Mouse (Mus musculus) limb, embryonic 15.5 days (tissue): ENCODE data around the gene Aloxe3. TPM values are rescaled to one million over a fixed set of nuclear protein-coding genes. Genes with fewer than 3 reads are reported as not detected.

Experiments used
- ATAC-seq: fragments of 200-750 bp; cut with Nextera tagmentation; 2 replicates; pipeline ENCODE4 v1.8.0; 2017; ENCODE audit warnings: low read depth, moderate TSS enrichment; ENCODE audit not compliant: insufficient number of reproducible peaks, low FRiP score, low TSS enrichment
- H3K27ac ChIP-seq: fragments of 300-500 bp; sonication (generic); 2 replicates; pipeline ENCODE4 v1.5.1; 2015; ENCODE audit warnings: moderate library complexity, mild to moderate bottlenecking, inconsistent platforms
- H3K27me3 ChIP-seq: fragments of 300-500 bp; sonication (generic); 2 replicates; pipeline ENCODE4 v1.6.1; 2015; ENCODE audit warnings: inconsistent platforms
- H3K36me3 ChIP-seq: fragments of 300-500 bp; sonication (generic); 2 replicates; pipeline ENCODE4 v1.6.1; 2015; ENCODE audit warnings: inconsistent platforms
- H3K4me1 ChIP-seq: fragments of 300-500 bp; sonication (generic); 2 replicates; pipeline ENCODE4 v1.6.1; 2015; ENCODE audit warnings: inconsistent platforms
- H3K4me2 ChIP-seq: fragments of 300-500 bp; sonication (generic); 2 replicates; pipeline ENCODE4 v1.6.1; 2015; ENCODE audit warnings: mild to moderate bottlenecking, inconsistent platforms
- H3K4me3 ChIP-seq: fragments of 300-500 bp; sonication (generic); 2 replicates; pipeline ENCODE4 v1.5.1; 2015; ENCODE audit warnings: mild to moderate bottlenecking, inconsistent platforms
- H3K9ac ChIP-seq: fragments of 300-500 bp; sonication (generic); 2 replicates; pipeline ENCODE4 v1.6.1; 2015; ENCODE audit warnings: inconsistent platforms
- H3K9me3 ChIP-seq: fragments of 300-500 bp; sonication (generic); 2 replicates; pipeline ENCODE4 v1.6.1; 2016; ENCODE audit warnings: inconsistent platforms
- WGBS: fragments of 180-500 bp; shearing (Covaris S2); methylation state at CpG from one replicate; pipeline ENCODE4 v1.1.7; 2015; 5-methylcytosine and 5-hydroxymethylcytosine counted together
- polyA plus RNA-seq: library from polyadenylated mRNA; unstranded; fragments of >200 nt; fragmentation: Nextera tagmentation; extraction: Ambion mirVana; gene quantifications from 2 replicates; pipeline ENCODE4 v1.2.1, GENCODE M21; 2015

Aloxe3 gene
- polyA plus RNA-seq, 1 experiment from 2014 or later: 11.7 TPM

DNA sequence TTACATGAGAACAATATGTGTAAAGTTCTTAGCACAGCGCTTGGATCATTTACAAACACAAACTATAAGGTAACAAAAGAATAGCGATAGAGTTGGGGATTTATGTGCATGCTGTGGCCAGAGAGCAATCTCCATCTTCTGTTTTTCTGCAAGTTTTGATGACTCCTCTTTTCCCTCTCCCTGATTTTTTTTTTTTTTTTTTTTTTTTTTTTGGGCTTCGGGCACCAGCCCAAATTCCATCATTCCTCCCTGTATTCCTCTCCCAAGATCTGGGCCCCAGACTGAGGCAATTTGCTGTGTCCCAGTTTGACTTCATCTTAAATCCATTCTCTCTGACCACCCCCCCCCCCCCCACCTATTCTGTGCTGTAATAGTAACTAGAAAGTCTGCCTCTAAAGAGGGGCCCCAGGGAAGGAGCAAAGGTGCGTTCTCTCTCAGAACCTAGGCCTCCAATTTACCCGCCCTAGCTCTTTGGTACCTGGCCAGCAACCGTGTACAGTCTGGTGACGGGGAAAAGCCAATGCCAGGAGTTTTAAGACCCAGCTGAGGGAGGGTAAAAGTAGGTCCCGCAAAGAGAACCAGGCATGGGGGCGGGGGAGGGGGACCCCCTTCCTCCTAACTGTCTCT lies 29.2 kb upstream of the Aloxe3 start:
- peaks cover 23% of the 10 kb centered on the region for H3K36me3 ChIP-seq
- peak overlapping the region; percentile 64 for H3K4me3 ChIP-seq
- peaks cover 58% of the 10 kb centered on the region for H3K4me1 ChIP-seq
- peak; percentile 0; the same call in 1 of the 2 replicates for ATAC-seq
- H3K9ac ChIP-seq: peak overlapping the region; percentile 61
- H3K27ac ChIP-seq: peak overlapping the region; percentile 96
- 6% methylated on average over 9 of the region's 9 CpGs for WGBS
- no peaks in the 10 kb centered on the region for H3K27me3 ChIP-seq
- H3K4me2 ChIP-seq: peak overlapping the region; percentile 90
- H3K9me3 ChIP-seq: no peaks in the 10 kb centered on the region

DNA sequence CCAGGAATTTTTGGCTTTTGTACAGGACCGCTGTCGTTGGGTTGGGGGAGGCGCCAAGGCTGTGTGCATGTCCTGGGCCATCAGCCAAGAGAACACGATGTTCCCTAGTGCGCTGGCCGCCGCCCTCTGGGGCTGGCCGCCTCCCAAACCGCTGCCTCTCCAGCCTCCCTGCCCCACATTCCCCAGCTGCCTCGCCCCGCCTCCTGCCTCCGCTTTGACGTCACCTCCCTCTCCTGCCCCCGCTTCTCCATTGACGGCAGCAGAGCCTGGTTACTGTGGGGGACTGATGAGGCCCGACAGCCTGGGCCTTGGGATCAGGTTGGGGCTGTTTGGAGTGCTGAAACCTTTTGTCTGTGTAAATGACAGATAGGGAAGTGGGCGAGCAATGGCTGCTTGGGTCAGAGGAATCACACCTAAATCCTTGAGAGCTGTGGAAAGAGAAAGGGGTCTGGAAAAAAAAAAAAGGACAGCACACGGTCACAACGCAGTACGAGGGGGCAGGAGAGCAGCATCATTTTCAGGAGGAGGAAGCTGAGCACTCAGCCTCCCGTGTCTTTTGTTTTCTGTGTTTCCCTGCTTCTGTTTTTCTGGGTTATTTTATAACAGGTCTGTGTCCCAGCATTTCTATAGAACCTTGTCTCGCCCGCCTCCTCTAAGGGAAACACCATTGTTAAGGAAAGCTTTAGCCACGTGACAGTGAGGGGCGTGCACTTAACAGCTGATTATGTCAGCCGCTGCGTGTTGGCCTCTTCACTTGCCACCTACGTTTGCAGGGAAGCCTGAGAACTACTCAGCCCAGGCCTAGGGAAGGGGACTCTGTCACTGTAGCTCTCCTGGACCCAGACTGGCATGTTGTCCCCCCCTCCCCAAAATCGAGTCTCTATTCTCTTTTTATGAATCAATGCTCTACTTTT lies 28.5 kb upstream of the Aloxe3 start:
- H3K4me1 ChIP-seq: peaks cover 53% of the 10 kb centered on the region
- peak; percentile 49 for ATAC-seq
- peak overlapping the region; percentile 96 for H3K27ac ChIP-seq
- H3K4me3 ChIP-seq: peak overlapping the region; percentile 64
- peak overlapping the region; percentile 90 for H3K4me2 ChIP-seq
- H3K27me3 ChIP-seq: no peaks in the 10 kb centered on the region
- no peaks in the 10 kb centered on the region for H3K9me3 ChIP-seq
- peaks cover 26% of the 10 kb centered on the region for H3K36me3 ChIP-seq
- WGBS: 2% methylated on average over 29 of the region's 29 CpGs
- H3K9ac ChIP-seq: peak overlapping the region; percentile 41

GRCm38 (mm10) chr11:69098039-69098761 lies 27.5 kb upstream of the Aloxe3 start:
- Histone ChIP-seq H3K9me3 (no peaks in the 10 kb centered on the region), H3K9ac (no peak overlapping the region), H3K36me3 (peaks cover 29% of the 10 kb centered on the region), H3K4me3 (peak overlapping the region; percentile 64), H3K4me2 (peak overlapping the region; percentile 90), H3K27ac (peak overlapping the region; percentile 96), H3K4me1 (peaks cover 53% of the 10 kb centered on the region), H3K27me3 (no peaks in the 10 kb centered on the region)
- ATAC-seq: no peak
- WGBS: 27% methylated on average over 8 of the region's 8 CpGs

DNA sequence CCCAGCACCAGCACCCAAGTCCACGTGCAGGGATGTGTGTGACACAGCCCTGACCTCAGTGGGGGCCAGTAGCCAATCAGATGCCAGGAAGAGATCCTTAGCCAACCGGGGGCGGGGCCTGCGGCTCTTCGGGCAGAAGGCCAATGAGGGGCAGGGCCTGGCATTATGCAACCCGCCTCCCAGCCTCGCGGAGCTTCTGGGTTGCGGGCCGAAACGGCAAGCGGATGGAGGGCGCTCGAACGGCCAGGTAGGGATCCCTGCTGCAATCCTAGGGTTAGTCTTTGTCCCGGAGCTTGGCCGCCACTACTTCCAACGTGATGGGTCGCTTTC lies 27.0 kb upstream of the Aloxe3 start:
- Histone ChIP-seq H3K36me3 (peaks cover 34% of the 10 kb centered on the region), H3K9me3 (no peaks in the 10 kb centered on the region), H3K4me3 (peak overlapping the region; percentile 64), H3K9ac (peak overlapping the region; percentile 68), H3K27ac (peak overlapping the region; percentile 96), H3K4me1 (peaks cover 53% of the 10 kb centered on the region), H3K4me2 (peak overlapping the region; percentile 90), H3K27me3 (no peaks in the 10 kb centered on the region)
- ATAC-seq: no peak
- WGBS: 0% methylated on average over 19 of the region's 19 CpGs

GRCm38 (mm10) chr11:69099177-69099914 lies 26.4 kb upstream of the Aloxe3 start:
- Histone ChIP-seq H3K4me1 (peaks cover 48% of the 10 kb centered on the region), H3K9me3 (no peaks in the 10 kb centered on the region), H3K27ac (peak overlapping the region; percentile 96), H3K27me3 (no peaks in the 10 kb centered on the region), H3K36me3 (peaks cover 40% of the 10 kb centered on the region), H3K9ac (peak overlapping the region; percentile 68), H3K4me2 (peak overlapping the region; percentile 90), H3K4me3 (peak overlapping the region; percentile 64)
- under 1% methylated on average over 22 of the region's 22 CpGs for WGBS
- ATAC-seq: no peak

DNA sequence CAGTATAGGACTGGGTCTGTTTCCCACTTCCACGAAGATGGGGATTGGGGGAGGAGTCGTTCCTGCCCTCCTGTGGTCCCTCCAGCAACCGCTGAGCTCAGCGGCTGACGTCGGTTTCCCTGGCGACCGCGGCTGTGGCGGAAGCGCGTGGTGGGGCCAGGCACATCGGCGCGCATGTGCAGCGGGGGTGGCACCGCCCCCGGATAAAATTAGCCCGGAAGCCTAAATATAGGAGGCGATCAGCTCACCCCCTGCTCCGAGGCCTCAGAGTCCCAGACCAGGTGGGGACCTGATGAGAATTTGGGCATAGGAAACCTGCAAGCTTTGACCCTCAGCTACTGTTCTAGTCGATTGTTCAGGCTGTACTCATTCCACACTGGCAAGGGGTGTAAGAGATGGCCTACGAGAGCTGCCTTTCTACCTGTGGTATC lies 25.8 kb upstream of the Aloxe3 start:
- Histone ChIP-seq H3K27ac (peak overlapping the region; percentile 96), H3K36me3 (peaks cover 46% of the 10 kb centered on the region), H3K27me3 (no peaks in the 10 kb centered on the region), H3K4me2 (peak overlapping the region; percentile 90), H3K9me3 (no peaks in the 10 kb centered on the region), H3K9ac (0 out of 2 replicates have a peak overlapping the region, but pooled peaks have one; percentile 12), H3K4me1 (peaks cover 45% of the 10 kb centered on the region), H3K4me3 (peak overlapping the region; percentile 64)
- under 1% methylated on average over 23 of the region's 23 CpGs for WGBS
- no peak for ATAC-seq

DNA sequence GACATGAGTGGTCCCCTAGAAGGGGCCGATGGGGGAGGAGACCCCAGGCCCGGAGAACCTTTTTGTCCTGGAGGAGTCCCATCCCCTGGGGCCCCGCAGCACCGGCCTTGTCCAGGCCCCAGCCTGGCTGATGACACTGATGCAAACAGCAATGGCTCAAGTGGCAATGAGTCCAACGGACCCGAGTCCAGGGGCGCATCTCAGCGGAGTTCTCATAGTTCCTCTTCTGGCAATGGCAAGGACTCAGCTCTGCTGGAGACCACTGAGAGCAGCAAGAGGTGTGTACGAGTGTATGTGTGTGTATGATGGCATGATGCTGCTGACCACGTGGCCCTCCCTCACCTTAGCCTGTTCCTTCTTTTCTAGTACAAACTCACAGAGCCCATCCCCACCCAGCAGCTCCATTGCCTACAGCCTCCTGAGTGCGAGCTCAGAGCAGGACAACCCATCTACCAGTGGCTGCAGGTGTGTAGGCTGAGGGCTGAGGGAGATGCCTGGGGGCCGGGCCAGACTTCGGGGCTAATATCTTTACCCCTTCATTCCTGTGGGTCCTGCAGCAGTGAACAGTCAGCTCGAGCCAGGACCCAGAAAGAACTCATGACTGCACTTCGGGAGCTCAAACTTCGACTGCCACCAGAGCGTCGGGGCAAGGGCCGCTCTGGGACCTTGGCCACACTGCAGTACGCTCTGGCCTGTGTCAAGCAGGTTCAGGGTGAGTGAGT lies 24.9 kb upstream of the Aloxe3 start:
- Histone ChIP-seq H3K9me3 (no peaks in the 10 kb centered on the region), H3K36me3 (peaks cover 55% of the 10 kb centered on the region), H3K27ac (peak overlapping the region; percentile 96), H3K4me1 (peaks cover 44% of the 10 kb centered on the region), H3K4me2 (peak overlapping the region; percentile 90), H3K9ac (0 out of 2 replicates have a peak overlapping the region, but pooled peaks have one; percentile 0), H3K27me3 (no peaks in the 10 kb centered on the region), H3K4me3 (peak overlapping the region; percentile 64)
- 89% methylated on average over 20 of the region's 20 CpGs for WGBS
- ATAC-seq: no peak

DNA sequence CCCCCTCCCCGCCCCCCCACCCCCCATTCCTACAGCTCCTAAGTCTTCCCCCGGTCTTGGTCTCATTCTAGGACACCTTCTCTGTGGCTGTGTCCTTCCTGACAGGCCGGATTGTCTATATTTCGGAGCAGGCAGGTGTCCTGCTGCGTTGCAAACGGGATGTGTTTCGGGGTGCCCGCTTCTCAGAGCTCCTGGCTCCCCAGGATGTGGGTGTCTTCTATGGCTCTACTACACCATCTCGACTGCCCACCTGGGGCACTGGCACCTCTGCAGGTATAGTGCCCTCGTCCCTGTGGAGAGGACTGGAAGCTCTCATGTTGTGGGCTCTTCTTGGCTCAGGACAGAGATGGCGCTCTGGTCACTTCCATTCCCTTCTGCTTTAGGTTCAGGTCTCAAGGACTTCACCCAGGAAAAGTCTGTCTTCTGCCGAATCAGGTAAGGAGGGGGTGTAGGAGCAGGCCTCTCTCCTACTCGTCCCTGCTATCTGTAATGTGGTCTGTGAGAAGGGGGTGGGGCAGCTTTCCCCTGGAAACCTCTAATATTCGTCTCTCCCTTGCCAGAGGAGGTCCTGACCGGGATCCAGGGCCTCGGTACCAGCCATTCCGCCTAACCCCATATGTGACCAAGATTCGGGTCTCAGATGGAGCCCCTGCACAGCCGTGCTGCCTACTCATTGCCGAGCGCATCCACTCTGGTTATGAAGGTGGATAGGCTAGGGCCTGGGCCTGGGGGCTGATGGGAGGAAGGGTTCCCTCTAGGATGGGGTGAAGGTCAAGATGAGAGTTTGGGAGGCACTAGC lies 23.9 kb upstream of the Aloxe3 start:
- H3K9me3 ChIP-seq: no peaks in the 10 kb centered on the region
- H3K9ac ChIP-seq: no peak overlapping the region
- ATAC-seq: no peak
- H3K36me3 ChIP-seq: peaks cover 65% of the 10 kb centered on the region
- H3K4me3 ChIP-seq: no peak overlapping the region
- H3K4me1 ChIP-seq: peaks cover 39% of the 10 kb centered on the region
- no peak overlapping the region for H3K27ac ChIP-seq
- no peak overlapping the region for H3K4me2 ChIP-seq
- no peaks in the 10 kb centered on the region for H3K27me3 ChIP-seq
- 87% methylated on average over 19 of the region's 21 CpGs for WGBS

DNA sequence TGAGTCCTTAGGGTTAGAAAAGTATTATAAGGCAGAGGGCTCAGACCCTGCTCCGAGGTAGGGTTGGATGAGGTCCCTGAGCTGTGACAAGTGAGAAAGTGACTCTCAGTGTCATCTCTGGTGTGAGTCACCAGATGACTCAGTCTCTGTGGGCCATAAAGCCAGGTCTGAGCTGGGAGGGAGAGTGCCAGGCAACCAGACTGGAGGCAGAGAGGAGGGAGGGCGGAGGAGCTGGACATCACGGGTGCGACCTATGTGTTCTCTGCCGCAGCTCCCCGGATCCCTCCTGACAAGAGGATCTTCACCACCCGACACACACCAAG lies 23.3 kb upstream of the Aloxe3 start:
- H3K4me2 ChIP-seq: no peak overlapping the region
- H3K27ac ChIP-seq: no peak overlapping the region
- 89% methylated on average over 7 of the region's 7 CpGs for WGBS
- peaks cover 35% of the 10 kb centered on the region for H3K4me1 ChIP-seq
- no peaks in the 10 kb centered on the region for H3K9me3 ChIP-seq
- no peaks in the 10 kb centered on the region for H3K27me3 ChIP-seq
- H3K4me3 ChIP-seq: no peak overlapping the region
- peaks cover 71% of the 10 kb centered on the region for H3K36me3 ChIP-seq
- no peak for ATAC-seq
- H3K9ac ChIP-seq: no peak overlapping the region

DNA sequence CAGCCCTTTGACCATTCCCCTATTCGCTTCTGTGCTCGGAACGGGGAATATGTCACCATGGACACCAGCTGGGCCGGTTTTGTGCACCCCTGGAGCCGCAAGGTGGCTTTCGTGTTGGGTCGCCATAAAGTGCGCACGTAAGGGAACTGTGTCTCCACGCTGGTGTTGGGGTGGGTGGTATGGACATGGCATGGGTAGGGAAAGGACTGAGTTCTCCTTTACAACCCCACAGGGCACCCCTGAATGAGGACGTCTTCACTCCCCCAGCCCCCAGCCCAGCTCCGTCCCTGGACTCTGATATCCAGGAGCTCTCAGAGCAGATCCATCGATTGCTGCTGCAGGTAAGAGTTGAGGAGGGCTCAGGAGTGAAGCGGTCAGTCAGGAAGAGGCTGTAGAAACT lies 22.6 kb upstream of the Aloxe3 start:
- Histone ChIP-seq H3K4me3 (no peak overlapping the region), H3K4me1 (peaks cover 28% of the 10 kb centered on the region), H3K9ac (no peak overlapping the region), H3K27ac (no peak overlapping the region), H3K9me3 (no peaks in the 10 kb centered on the region), H3K4me2 (no peak overlapping the region), H3K36me3 (peaks cover 78% of the 10 kb centered on the region), H3K27me3 (no peaks in the 10 kb centered on the region)
- ATAC-seq: no peak
- WGBS: 95% methylated on average over 14 of the region's 14 CpGs
